Mouse (Mus musculus): ENCODE results near the gene Dlk1.

DNA sequence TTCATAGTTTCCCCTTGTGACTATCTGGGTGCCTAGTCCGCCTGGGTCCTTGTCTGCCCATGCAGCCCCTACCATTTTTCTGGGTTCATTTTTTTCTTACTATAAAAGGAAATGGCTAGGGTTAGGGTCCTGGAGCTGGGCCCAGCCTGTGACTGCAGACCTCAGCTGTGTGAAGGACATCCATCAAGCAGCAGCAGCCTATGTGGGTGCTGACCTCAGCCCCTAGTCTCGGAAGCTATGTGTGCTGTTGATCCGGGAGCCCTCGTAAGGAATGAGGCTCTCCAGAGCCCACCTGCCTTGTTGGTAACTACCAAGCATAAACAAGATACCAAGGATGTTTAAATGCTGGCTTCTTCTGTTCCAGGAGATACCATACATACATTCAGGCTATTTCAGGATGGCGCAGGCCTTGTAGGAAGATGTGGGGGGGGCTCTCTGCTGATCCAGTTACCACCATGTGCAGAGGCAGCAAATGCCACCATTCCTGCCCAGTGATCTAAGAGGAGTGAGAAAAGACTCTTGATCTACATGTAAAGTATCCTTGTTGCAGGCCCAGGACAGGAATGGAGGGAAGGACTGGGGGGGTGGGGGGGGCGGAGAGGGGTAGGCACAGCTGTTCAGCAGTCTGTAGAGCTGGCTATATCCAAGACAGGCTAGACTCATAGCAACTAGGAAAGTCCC lies 49.9 kb downstream of the Dlk1 start:
- TF ChIP-seq TAL1 (IDR thresholded peaks at IDR 0.05; ENCODE audit: low read length): no peak
- no peak for TF ChIP-seq GATA1 (IDR thresholded peaks at IDR 0.05; ENCODE audit: low read length)
